Mouse (Mus musculus): ENCODE results near the gene Ceacam3. TPM values are rescaled to one million over a fixed set of nuclear protein-coding genes. Genes with fewer than 3 reads are reported as not detected.
"Not testable (repeated sequence)": the region's sequence is repeated elsewhere in the genome, so short reads cannot be mapped to it uniquely, and the experiment has no call there.

Ceacam3 gene
- not detected in 2 replicates for polyA plus RNA-seq (2015; fragmentation: Nextera tagmentation; extraction: Ambion mirVana)

GRCm38 (mm10) chr7:17149931-17150330 lies at the start of gene Ceacam3:
TSS of gene Ceacam3 (plus strand) at chr7:17150282.
- Histone ChIP-seq H3K9ac (no peak within 1 kb of the TSS), H3K27me3 (no peaks in the 10 kb centered on the region), H3K27ac (no peak within 1 kb of the TSS), H3K36me3 (no peaks in the 10 kb centered on the region), H3K4me1 (replicated peaks) (no peaks in the 10 kb centered on the region), H3K9me3 (replicated peaks) (no peaks in the 10 kb centered on the region; the same call in 1 of the 2 replicates), H3K4me2 (no peak within 1 kb of the TSS), H3K4me3 (replicated peaks) (no peak within 1 kb of the TSS)
- no peak for ATAC-seq (ENCODE audit: low read depth)
- 49% methylated on average over 2 of the region's 2 CpGs for WGBS (ENCODE audit: insufficient replicate concordance)
- no peak for DNase-seq

- not testable (repeated sequence) for H3K9ac ChIP-seq; H3K36me3 ChIP-seq; ATAC-seq (ENCODE audit: low read depth); H3K27me3 ChIP-seq; H3K27ac ChIP-seq; H3K4me3 ChIP-seq (replicated peaks); H3K4me1 ChIP-seq (replicated peaks); DNase-seq; H3K4me2 ChIP-seq; H3K9me3 ChIP-seq (replicated peaks)
- WGBS (ENCODE audit: insufficient replicate concordance) = 77% methylated on average over 13 of the region's 13 CpGs
Measured at GRCm38 (mm10) chr7:17101631-17102030, 48.5 kb upstream of the Ceacam3 start.

GRCm38 (mm10) chr7:17135307-17135706 lies 14.8 kb upstream of the Ceacam3 start:
- Histone ChIP-seq H3K9me3 (replicated peaks) (no peaks in the 10 kb centered on the region), H3K27ac (no peak overlapping the region), H3K36me3 (no peaks in the 10 kb centered on the region), H3K27me3 (no peaks in the 10 kb centered on the region), H3K4me3 (replicated peaks) (no peak overlapping the region), H3K4me1 (replicated peaks) (no peaks in the 10 kb centered on the region), H3K9ac (no peak overlapping the region), H3K4me2 (no peak overlapping the region)
- ATAC-seq (ENCODE audit: low read depth) (no peak), DNase-seq (no peak)
- WGBS (ENCODE audit: insufficient replicate concordance) = 48% methylated on average over 1 of the region's 1 CpGs

GRCm38 (mm10) chr7:17155634-17156033 lies 5.6 kb downstream of the Ceacam3 start:
- WGBS (ENCODE audit: insufficient replicate concordance) = 16% methylated on average over 2 of the region's 2 CpGs
- Histone ChIP-seq H3K4me3 (replicated peaks) (no peak overlapping the region), H3K4me1 (replicated peaks) (no peaks in the 10 kb centered on the region), H3K27me3 (no peaks in the 10 kb centered on the region), H3K9ac (no peak overlapping the region), H3K4me2 (no peak overlapping the region), H3K27ac (no peak overlapping the region), H3K9me3 (replicated peaks) (peaks cover 3% of the 10 kb centered on the region; the same call in 1 of the 2 replicates), H3K36me3 (no peaks in the 10 kb centered on the region)
- ATAC-seq (ENCODE audit: low read depth) = no peak
- no peak for DNase-seq

- WGBS (ENCODE audit: insufficient replicate concordance) = 45% methylated on average over 3 of the region's 3 CpGs
Measured at GRCm38 (mm10) chr7:17156885-17157677, 7.0 kb downstream of the Ceacam3 start.

GRCm38 (mm10) chr7:17159011-17159410 lies 8.9 kb downstream of the Ceacam3 start:
- 0 out of 2 replicates have a peak, but pooled peaks cover 6% of the 10 kb centered on the region for H3K9me3 ChIP-seq (replicated peaks)
- H3K9ac ChIP-seq = no peak overlapping the region
- H3K27me3 ChIP-seq = no peaks in the 10 kb centered on the region
- H3K27ac ChIP-seq = no peak overlapping the region
- no peaks in the 10 kb centered on the region for H3K4me1 ChIP-seq (replicated peaks)
- no peak overlapping the region for H3K4me3 ChIP-seq (replicated peaks)
- DNase-seq (no peak), ATAC-seq (ENCODE audit: low read depth) (no peak)
- WGBS (ENCODE audit: insufficient replicate concordance) = 72% methylated on average over 7 of the region's 7 CpGs
- no peak overlapping the region for H3K4me2 ChIP-seq
- no peaks in the 10 kb centered on the region for H3K36me3 ChIP-seq

More at GRCm38 (mm10) chr7:17156885-17157677, 7.0 kb downstream of the Ceacam3 start:
- H3K36me3 ChIP-seq = no peaks in the 10 kb centered on the region
- ATAC-seq (ENCODE audit: low read depth) (no peak), DNase-seq (no peak)
- H3K9me3 ChIP-seq (replicated peaks) = 0 out of 2 replicates have a peak, but pooled peaks cover 3% of the 10 kb centered on the region
- H3K4me1 ChIP-seq (replicated peaks) = no peaks in the 10 kb centered on the region
- no peak overlapping the region for H3K4me2 ChIP-seq
- no peak overlapping the region for H3K9ac ChIP-seq
- no peaks in the 10 kb centered on the region for H3K27me3 ChIP-seq
- no peak overlapping the region for H3K4me3 ChIP-seq (replicated peaks)
- no peak overlapping the region for H3K27ac ChIP-seq

GRCm38 (mm10) chr7:17171827-17172226 lies 21.7 kb downstream of the Ceacam3 start:
- no peaks in the 10 kb centered on the region for H3K36me3 ChIP-seq
- WGBS (ENCODE audit: insufficient replicate concordance) = 38% methylated on average over 4 of the region's 4 CpGs
- H3K9ac ChIP-seq = no peak overlapping the region
- ATAC-seq (ENCODE audit: low read depth) = no peak
- DNase-seq = no peak
- H3K27me3 ChIP-seq = no peaks in the 10 kb centered on the region
- no peaks in the 10 kb centered on the region for H3K4me1 ChIP-seq (replicated peaks)
- no peak overlapping the region for H3K4me3 ChIP-seq (replicated peaks)
- H3K4me2 ChIP-seq = no peak overlapping the region
- no peak overlapping the region for H3K27ac ChIP-seq
- H3K9me3 ChIP-seq (replicated peaks) = no peaks in the 10 kb centered on the region

GRCm38 (mm10) chr7:17203177-17203576 lies 53.1 kb downstream of the Ceacam3 start, which contains the start of gene Psg29:
TSS of gene Psg29 (plus strand) at chr7:17203477.
- H3K4me1 ChIP-seq (replicated peaks) = no peaks in the 10 kb centered on the region
- H3K4me3 ChIP-seq (replicated peaks) = no peak within 1 kb of the TSS
- DNase-seq (no peak), ATAC-seq (ENCODE audit: low read depth) (no peak)
- no peak within 1 kb of the TSS for H3K4me2 ChIP-seq
- no peak within 1 kb of the TSS for H3K27ac ChIP-seq
- H3K36me3 ChIP-seq = no peaks in the 10 kb centered on the region
- H3K9ac ChIP-seq = no peak within 1 kb of the TSS
- H3K9me3 ChIP-seq (replicated peaks) = peaks cover 6% of the 10 kb centered on the region
- no peaks in the 10 kb centered on the region for H3K27me3 ChIP-seq

- no peak overlapping the region for H3K4me3 ChIP-seq (replicated peaks)
- H3K9me3 ChIP-seq (replicated peaks) = peaks cover 6% of the 10 kb centered on the region
- H3K27ac ChIP-seq = no peak overlapping the region
- no peak overlapping the region for H3K9ac ChIP-seq
- no peak overlapping the region for H3K4me2 ChIP-seq
- WGBS (ENCODE audit: insufficient replicate concordance) = 42% methylated on average over 3 of the region's 3 CpGs
- DNase-seq = no peak
- no peaks in the 10 kb centered on the region for H3K27me3 ChIP-seq
- H3K4me1 ChIP-seq (replicated peaks) = no peaks in the 10 kb centered on the region
- H3K36me3 ChIP-seq = no peaks in the 10 kb centered on the region
- no peak for ATAC-seq (ENCODE audit: low read depth)
Measured at GRCm38 (mm10) chr7:17205530-17206184, 55.6 kb downstream of the Ceacam3 start.
